Mouse (Mus musculus) liver, embryonic 16.5 days (tissue): ENCODE results near the gene Tbx19. TPM values are rescaled to one million over a fixed set of nuclear protein-coding genes. Genes with fewer than 3 reads are reported as not detected.
A peak's percentile ranks its signal among the peaks of the same experiment; 100 is the strongest.

Source experiments
- ATAC-seq: fragments of 200-750 bp; cut with Nextera tagmentation; 2 replicates; pipeline ENCODE4 v1.8.0; 2017; ENCODE audit warnings: low read depth, mild to moderate bottlenecking, moderate number of reproducible peaks, moderate library complexity
- H3K27ac ChIP-seq: fragments of 300-500 bp; sonication (generic); 2 replicates; pipeline ENCODE4 v1.5.1; 2014; ENCODE audit warnings: mild to moderate bottlenecking, low read length
- H3K27me3 ChIP-seq: fragments of 300-500 bp; sonication (generic); 2 replicates; pipeline ENCODE4 v1.6.1; 2014; ENCODE audit warnings: low read depth, low read length, mixed read lengths; ENCODE audit not compliant: control insufficient read depth, insufficient read depth
- H3K36me3 ChIP-seq: fragments of 300-500 bp; sonication (generic); 2 replicates; pipeline ENCODE4 v1.6.1; 2014; ENCODE audit warnings: mild to moderate bottlenecking; ENCODE audit not compliant: control insufficient read depth, insufficient read depth
- H3K4me1 ChIP-seq: fragments of 300-500 bp; sonication (generic); 2 replicates; pipeline ENCODE4 v1.6.1; 2014; ENCODE audit warnings: low read depth, low read length, mixed read lengths; ENCODE audit not compliant: control insufficient read depth
- H3K4me2 ChIP-seq: fragments of 300-500 bp; sonication (generic); 2 replicates; pipeline ENCODE4 v1.6.1; 2014; ENCODE audit warnings: low read depth, low read length, mixed read lengths
- H3K4me3 ChIP-seq: fragments of 300-500 bp; sonication (generic); 2 replicates; pipeline ENCODE4 v1.5.1; 2014; ENCODE audit warnings: low read depth, mild to moderate bottlenecking, low read length
- H3K9ac ChIP-seq: fragments of 300-500 bp; sonication (generic); 2 replicates; pipeline ENCODE4 v1.6.1; 2014; ENCODE audit warnings: low read depth, low read length
- H3K9me3 ChIP-seq: fragments of 300-500 bp; sonication (generic); replicated peaks from 2 replicates; pipeline ENCODE4 v1.6.1; 2016; ENCODE audit warnings: low read length; ENCODE audit not compliant: control insufficient read depth
- WGBS: fragments of 180-500 bp; shearing (Covaris S2); extraction: QIAGEN DNeasy Blood & Tissue Kit; methylation state at CpG from one replicate; pipeline ENCODE4 v1.1.7; 2014; ENCODE audit not compliant: insufficient replicate concordance; 5-methylcytosine and 5-hydroxymethylcytosine counted together
- polyA plus RNA-seq: library from polyadenylated mRNA; unstranded; fragments of >200 nt; fragmentation: Nextera tagmentation; extraction: Ambion mirVana; gene quantifications from 2 replicates; pipeline ENCODE4 v1.2.1, GENCODE M21; 2015

Gene Tbx19
- polyA plus RNA-seq, 1 experiment from 2014 or later = not detected

DNA sequence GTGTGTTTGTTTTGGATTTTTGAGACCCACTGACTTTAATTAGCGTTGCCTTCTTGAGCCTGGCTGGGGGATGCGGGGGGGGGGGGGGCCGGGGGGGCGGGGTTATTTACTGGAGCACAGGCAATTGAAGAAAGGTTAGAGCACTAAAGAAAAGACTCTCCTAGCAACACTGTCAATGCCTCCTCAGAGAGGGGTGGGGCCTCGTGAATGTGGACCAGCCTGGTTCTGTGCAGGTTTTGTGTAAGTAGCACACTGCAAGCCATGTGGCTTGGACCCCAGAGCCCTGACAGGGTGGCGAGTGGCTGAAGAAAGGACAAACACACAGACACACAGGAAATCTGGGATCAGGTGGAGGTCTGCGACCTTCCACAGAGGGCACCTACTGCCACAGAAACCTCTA lies 65.7 kb downstream of the Tbx19 start:
- Histone ChIP-seq H3K27me3 (no peaks in the 10 kb centered on the region; the same call in 1 of the 2 replicates), H3K27ac (no peak overlapping the region), H3K4me3 (no peak overlapping the region), H3K36me3 (no peaks in the 10 kb centered on the region), H3K4me1 (no peaks in the 10 kb centered on the region; the same call in 1 of the 2 replicates), H3K9ac (no peak overlapping the region), H3K4me2 (no peak overlapping the region), H3K9me3 (no peaks in the 10 kb centered on the region)
- ATAC-seq = no peak
- WGBS = 46% methylated on average over 7 of the region's 7 CpGs

DNA sequence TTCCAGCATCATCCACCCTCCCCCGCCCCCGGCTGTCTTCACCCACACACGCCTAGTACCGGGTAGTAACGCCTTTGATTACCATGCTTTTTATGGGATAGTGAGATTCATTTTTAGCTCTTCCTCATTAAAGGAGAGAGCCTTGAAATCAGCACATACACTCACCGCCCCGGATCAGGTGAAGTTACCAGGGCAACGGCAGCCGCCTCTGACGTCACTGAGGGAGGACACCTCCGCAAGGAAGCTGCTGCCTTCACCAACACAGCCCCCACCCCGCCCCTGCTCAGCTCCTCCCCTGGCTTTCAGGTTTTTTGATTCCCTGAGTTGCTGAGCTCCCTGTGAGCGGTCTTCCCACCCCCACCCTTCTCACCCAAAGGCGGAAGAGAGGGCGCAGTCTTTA lies 68.9 kb downstream of the Tbx19 start:
- Histone ChIP-seq H3K27me3 (no peaks in the 10 kb centered on the region; the same call in 1 of the 2 replicates), H3K9me3 (no peaks in the 10 kb centered on the region), H3K4me3 (no peak overlapping the region), H3K4me2 (peak overlapping the region; percentile 11; the same call in 1 of the 2 replicates), H3K27ac (no peak overlapping the region), H3K4me1 (no peaks in the 10 kb centered on the region; the same call in 1 of the 2 replicates), H3K9ac (no peak overlapping the region), H3K36me3 (no peaks in the 10 kb centered on the region)
- peak; percentile 37; the same call in 1 of the 2 replicates for ATAC-seq
- 16% methylated on average over 15 of the region's 15 CpGs for WGBS

DNA sequence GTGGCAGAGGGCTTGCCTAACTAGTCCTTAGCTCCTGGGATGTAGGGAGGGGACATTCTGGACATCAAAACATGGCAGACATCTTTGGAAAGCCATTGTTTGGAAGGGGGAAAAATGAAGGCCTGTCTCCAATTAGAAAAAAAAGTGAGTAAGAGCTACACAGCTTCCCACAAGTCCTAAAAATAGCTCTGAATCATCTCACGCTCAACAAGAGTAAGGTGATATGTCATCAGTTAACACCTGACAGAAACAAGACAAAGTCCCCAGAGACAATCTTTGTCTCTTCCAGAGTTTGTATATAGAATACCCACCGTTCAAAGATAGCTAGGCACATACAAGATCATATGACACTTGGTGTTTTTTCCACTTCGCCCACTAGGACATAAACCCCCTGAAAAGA lies 71.0 kb downstream of the Tbx19 start:
- no peak for ATAC-seq
- H3K4me3 ChIP-seq = no peak overlapping the region
- no peak overlapping the region for H3K4me2 ChIP-seq
- 53% methylated on average over 3 of the region's 3 CpGs for WGBS
- H3K9ac ChIP-seq = no peak overlapping the region
- H3K27ac ChIP-seq = no peak overlapping the region
- no peaks in the 10 kb centered on the region; the same call in 1 of the 2 replicates for H3K4me1 ChIP-seq
- H3K27me3 ChIP-seq = no peaks in the 10 kb centered on the region; the same call in 1 of the 2 replicates
- no peaks in the 10 kb centered on the region for H3K9me3 ChIP-seq
- H3K36me3 ChIP-seq = no peaks in the 10 kb centered on the region

Other genes with a start within 250 kb of the Tbx19 start
- not detected in 2 replicates for gene Xcl1, start 225.2 kb downstream of the Tbx19 start, polyA plus RNA-seq
- 9.1 and 9.8 TPM in 2 replicates for gene Sft2d2, start 33.7 kb upstream of the Tbx19 start, polyA plus RNA-seq
- gene Tiprl, start 76.2 kb upstream of the Tbx19 start, polyA plus RNA-seq = 36.4 and 38.4 TPM in 2 replicates
- 0.07 and 0.11 TPM in 2 replicates for gene Gpr161, start 135.0 kb upstream of the Tbx19 start, polyA plus RNA-seq